Mouse (Mus musculus) heart, embryonic 15.5 days (tissue): ENCODE data around the gene Ncor1. TPM values are rescaled to one million over a fixed set of nuclear protein-coding genes. Genes with fewer than 3 reads are reported as not detected.
"Not testable (repeated sequence)": the region's sequence is repeated elsewhere in the genome, so short reads cannot be mapped to it uniquely, and the experiment has no call there.

Source experiments
- ATAC-seq: fragments of 200-750 bp; cut with Nextera tagmentation; replicated peaks from 2 replicates; pipeline ENCODE4 v1.8.0; 2017; ENCODE audit warnings: low read depth, moderate TSS enrichment; ENCODE audit not compliant: insufficient number of reproducible peaks, insufficient read depth, low FRiP score
- H3K27ac ChIP-seq: fragments of 300-500 bp; sonication (generic); 2 replicates; pipeline ENCODE4 v1.5.1; 2015; ENCODE audit warnings: mild to moderate bottlenecking, inconsistent platforms
- H3K27me3 ChIP-seq: fragments of 300-500 bp; sonication (generic); 2 replicates; pipeline ENCODE4 v1.6.1; 2015; ENCODE audit warnings: inconsistent platforms
- H3K36me3 ChIP-seq: fragments of 300-500 bp; sonication (generic); 2 replicates; pipeline ENCODE4 v1.6.1; 2015; ENCODE audit warnings: mild to moderate bottlenecking, inconsistent platforms
- H3K4me1 ChIP-seq: fragments of 300-500 bp; sonication (generic); replicated peaks from 2 replicates; pipeline ENCODE4 v1.6.1; 2015; ENCODE audit warnings: inconsistent platforms
- H3K4me2 ChIP-seq: fragments of 300-500 bp; sonication (generic); 2 replicates; pipeline ENCODE4 v1.6.1; 2015; ENCODE audit warnings: inconsistent platforms, mild to moderate bottlenecking, moderate library complexity
- H3K4me3 ChIP-seq: fragments of 300-500 bp; sonication (generic); 2 replicates; pipeline ENCODE4 v1.5.1; 2015; ENCODE audit warnings: mild to moderate bottlenecking, inconsistent platforms
- H3K9ac ChIP-seq: fragments of 300-500 bp; sonication (generic); 2 replicates; pipeline ENCODE4 v1.6.1; 2015; ENCODE audit warnings: mild to moderate bottlenecking, inconsistent platforms
- H3K9me3 ChIP-seq: fragments of 300-500 bp; sonication (generic); replicated peaks from 2 replicates; pipeline ENCODE4 v1.6.1; 2016; ENCODE audit warnings: inconsistent platforms
- WGBS: fragments of 180-500 bp; shearing (Covaris S2); methylation state at CpG from one replicate; pipeline ENCODE4 v1.1.7; 2015; ENCODE audit warnings: mixed read lengths; 5-methylcytosine and 5-hydroxymethylcytosine counted together
- polyA plus RNA-seq: library from polyadenylated mRNA; unstranded; fragments of >200 nt; fragmentation: Nextera tagmentation; extraction: Ambion mirVana; gene quantifications from 2 replicates; pipeline ENCODE4 v1.2.1, GENCODE M21; 2015

Gene Ncor1
- polyA plus RNA-seq, 1 experiment from 2014 or later: 112 TPM

DNA sequence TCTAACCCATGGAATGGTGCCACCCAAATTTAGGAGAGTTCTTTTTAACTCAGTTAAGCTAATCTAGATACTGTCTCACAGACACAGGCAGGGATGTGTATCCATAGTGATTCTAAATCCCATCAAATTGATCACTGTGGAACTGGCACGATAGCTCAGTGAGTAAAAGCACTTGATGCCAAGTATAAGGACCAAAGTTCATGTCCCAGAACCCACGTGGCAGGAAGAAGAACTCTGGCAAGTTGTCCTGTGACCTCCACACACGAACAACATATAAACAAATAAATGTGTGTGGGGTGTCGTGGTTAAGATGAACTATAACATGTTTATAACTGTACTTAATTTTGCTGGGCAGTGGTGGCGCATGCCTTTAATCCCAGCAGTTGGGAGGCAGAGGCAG is 21.2 kb upstream of the Ncor1 start:
- no peak for ATAC-seq

DNA sequence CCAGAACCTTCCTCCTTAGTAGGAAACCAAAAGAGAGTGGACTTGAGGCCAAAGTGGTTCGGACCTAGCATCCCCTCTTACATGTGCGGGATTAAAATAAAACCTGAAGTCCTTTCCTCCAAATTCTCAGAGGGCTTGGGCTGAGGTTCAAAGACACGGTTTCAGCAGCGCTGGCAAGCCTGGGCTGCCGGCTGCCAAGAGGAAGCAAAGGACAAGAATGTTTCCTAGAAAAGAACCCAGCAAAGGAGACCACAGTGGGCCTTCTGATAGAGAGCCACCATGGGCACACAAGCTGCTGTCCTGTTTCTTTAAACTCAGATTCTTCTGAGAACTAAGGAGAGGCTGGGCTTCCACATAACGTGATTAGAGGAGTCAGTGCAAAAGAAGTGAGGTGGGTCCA is 20.6 kb upstream of the Ncor1 start:
- no peak for ATAC-seq
- Histone ChIP-seq H3K4me2 (no peak overlapping the region), H3K27me3 (no peaks in the 10 kb centered on the region), H3K4me1 (peaks cover 12% of the 10 kb centered on the region), H3K36me3 (no peaks in the 10 kb centered on the region), H3K9ac (no peak overlapping the region), H3K27ac (0 out of 2 replicates have a peak overlapping the region, but pooled peaks have one; percentile 3), H3K4me3 (no peak overlapping the region), H3K9me3 (no peaks in the 10 kb centered on the region)
- WGBS: 43% methylated on average over 6 of the region's 6 CpGs

More for the DNA sequence above, 21.2 kb upstream of the Ncor1 start:
- Histone ChIP-seq H3K27ac (no peak overlapping the region), H3K9ac (no peak overlapping the region), H3K4me2 (no peak overlapping the region), H3K36me3 (no peaks in the 10 kb centered on the region), H3K9me3 (no peaks in the 10 kb centered on the region), H3K27me3 (no peaks in the 10 kb centered on the region), H3K4me1 (peaks cover 12% of the 10 kb centered on the region), H3K4me3 (no peak overlapping the region)
- 86% methylated on average over 5 of the region's 5 CpGs for WGBS

DNA sequence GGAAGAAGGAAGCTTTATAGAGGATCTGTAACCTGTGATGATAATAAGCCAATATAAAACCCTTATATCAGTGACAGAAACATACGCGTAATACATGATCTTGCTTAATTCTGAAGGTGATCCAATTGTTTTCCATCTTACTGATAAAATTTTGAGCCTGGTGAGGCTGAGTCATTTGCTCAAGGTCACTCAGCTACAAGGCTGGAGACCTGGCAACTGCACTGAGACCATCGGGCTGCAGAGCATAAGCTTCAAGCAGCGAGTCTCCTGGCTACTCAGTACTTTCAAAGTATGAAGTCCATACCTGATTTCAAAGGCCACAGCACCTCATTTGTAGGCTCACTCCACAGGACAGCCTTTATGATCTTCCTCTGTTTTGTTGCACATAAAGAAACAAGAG is 17.8 kb upstream of the Ncor1 start:
- no peaks in the 10 kb centered on the region for H3K27me3 ChIP-seq
- WGBS: 73% methylated on average over 4 of the region's 4 CpGs
- no peaks in the 10 kb centered on the region for H3K36me3 ChIP-seq
- no peak for ATAC-seq
- no peak overlapping the region for H3K4me3 ChIP-seq
- H3K9ac ChIP-seq: no peak overlapping the region
- H3K4me2 ChIP-seq: no peak overlapping the region
- H3K9me3 ChIP-seq: no peaks in the 10 kb centered on the region
- H3K4me1 ChIP-seq: peaks cover 12% of the 10 kb centered on the region
- H3K27ac ChIP-seq: no peak overlapping the region

DNA sequence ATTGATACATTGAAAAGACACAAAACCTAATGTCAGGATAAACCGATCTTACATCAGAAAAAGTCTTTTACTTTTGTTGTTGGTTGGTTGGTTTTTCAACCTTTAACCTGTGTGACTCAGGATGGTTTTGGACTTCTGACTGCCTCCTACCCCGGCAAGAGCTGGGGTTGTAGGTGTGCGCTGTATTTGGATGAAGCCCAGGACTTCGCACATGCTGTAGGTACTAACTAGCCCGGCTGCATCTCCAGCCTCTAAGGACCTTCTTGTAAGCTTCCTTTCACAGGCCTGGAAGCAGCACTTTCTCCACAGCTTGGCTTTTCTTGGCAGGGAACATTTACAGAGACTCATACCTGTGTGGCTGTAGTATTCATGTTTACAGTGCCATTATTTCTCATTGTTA is 15.2 kb upstream of the Ncor1 start:
- Histone ChIP-seq H3K36me3 (no peaks in the 10 kb centered on the region), H3K27ac (no peak overlapping the region), H3K27me3 (no peaks in the 10 kb centered on the region), H3K9me3 (no peaks in the 10 kb centered on the region), H3K4me1 (peaks cover 4% of the 10 kb centered on the region; the same call in 1 of the 2 replicates), H3K9ac (no peak overlapping the region), H3K4me3 (no peak overlapping the region), H3K4me2 (no peak overlapping the region)
- ATAC-seq: no peak
- WGBS: 90% methylated on average over 5 of the region's 5 CpGs

DNA sequence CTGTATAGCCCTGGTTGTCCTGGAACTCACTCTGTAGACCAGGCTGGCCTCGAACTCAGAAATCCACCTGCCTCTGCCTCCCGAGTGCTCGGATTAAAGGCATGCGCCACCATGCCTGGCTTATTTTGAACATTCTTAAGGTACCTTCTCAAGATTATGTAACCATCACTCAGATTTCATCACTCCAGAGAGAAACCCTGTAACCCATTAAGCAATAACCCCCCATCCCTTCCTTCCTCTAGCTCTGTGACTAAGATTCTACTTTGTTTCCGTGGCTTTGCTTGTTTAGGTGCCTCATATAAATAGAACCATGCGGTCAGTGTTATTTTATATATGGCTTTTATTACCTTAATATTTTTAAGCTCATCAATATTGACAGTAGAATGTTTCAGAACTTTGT is 12.1 kb upstream of the Ncor1 start:
- H3K4me2 ChIP-seq: no peak overlapping the region
- no peak overlapping the region for H3K9ac ChIP-seq
- no peaks in the 10 kb centered on the region for H3K27me3 ChIP-seq
- H3K27ac ChIP-seq: no peak overlapping the region
- ATAC-seq: no peak
- no peaks in the 10 kb centered on the region; the same call in 1 of the 2 replicates for H3K4me1 ChIP-seq
- WGBS: 89% methylated on average over 6 of the region's 6 CpGs
- no peaks in the 10 kb centered on the region for H3K36me3 ChIP-seq
- no peak overlapping the region for H3K4me3 ChIP-seq
- no peaks in the 10 kb centered on the region for H3K9me3 ChIP-seq

DNA sequence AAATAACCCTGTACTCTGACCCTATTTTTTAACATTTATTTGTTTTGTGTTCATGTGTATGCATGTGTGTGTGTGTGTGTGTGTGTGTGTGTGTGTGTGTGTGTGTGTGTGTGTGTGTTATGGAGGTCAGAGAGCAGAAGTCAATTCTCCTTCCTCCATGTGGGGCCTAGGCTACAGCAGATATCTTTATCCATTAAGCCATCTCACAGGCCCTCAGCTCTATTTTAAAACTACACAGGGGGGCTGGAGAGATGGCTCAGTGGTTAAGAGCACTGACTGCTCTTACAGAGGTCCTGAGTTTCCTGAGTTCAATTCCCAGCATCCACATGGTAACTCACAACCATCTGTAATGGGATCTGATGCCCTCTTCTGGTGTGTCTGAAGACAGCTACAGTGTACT is 8.9 kb upstream of the Ncor1 start:
- not testable (repeated sequence) for H3K4me1 ChIP-seq

DNA sequence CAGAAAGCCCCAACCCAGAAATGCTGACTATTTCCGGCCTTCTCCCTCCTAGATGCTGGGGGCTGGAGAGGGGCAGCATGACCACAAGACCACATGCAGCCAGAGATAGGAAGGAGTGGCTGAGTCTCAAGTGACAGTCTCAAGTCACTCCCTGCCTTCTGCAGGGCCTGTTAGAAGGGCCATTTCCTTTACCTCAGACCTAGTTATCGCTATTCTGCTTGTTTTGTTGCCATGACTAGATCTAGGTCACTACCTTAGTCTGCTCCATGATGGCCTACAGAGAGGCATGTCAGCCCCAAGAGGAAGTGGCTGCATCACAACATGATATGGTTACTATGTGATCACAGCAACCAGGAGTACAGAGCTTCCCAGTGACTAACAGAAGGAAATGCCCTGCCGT is 8.2 kb upstream of the Ncor1 start:
- Histone ChIP-seq H3K36me3 (no peaks in the 10 kb centered on the region), H3K4me2 (no peak overlapping the region), H3K9me3 (no peaks in the 10 kb centered on the region), H3K27me3 (no peaks in the 10 kb centered on the region), H3K4me3 (no peak overlapping the region), H3K27ac (no peak overlapping the region), H3K4me1 (peaks cover 6% of the 10 kb centered on the region), H3K9ac (no peak overlapping the region)
- ATAC-seq: no peak
- WGBS: 59% methylated on average over 3 of the region's 3 CpGs

More for the DNA sequence above, 8.9 kb upstream of the Ncor1 start:
- H3K9me3 ChIP-seq, ATAC-seq, H3K27me3 ChIP-seq, H3K4me3 ChIP-seq, H3K36me3 ChIP-seq, H3K9ac ChIP-seq, H3K4me2 ChIP-seq, H3K27ac ChIP-seq: not testable (repeated sequence)

DNA sequence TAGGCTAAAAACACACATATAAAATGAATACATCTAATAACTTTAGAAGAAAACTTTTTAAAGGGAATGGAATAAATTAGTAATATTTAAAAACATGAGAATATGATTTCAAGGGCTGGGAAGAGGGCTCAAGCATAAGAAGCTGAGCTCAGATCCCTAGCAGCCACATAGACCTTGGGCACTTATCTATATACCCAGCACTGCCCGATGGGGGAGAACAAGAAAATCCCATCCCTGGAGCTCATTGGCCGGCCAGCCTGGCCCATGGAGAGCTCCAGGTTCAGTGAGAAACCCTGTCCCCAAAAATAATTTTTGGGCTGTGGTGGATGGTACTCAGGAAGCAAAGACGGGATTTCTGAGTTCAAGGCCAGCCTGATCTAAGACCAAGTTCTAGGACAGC is 7.5 kb upstream of the Ncor1 start:
- no peak for ATAC-seq
- H3K9ac ChIP-seq: no peak overlapping the region
- no peak overlapping the region for H3K4me3 ChIP-seq
- H3K4me1 ChIP-seq: peaks cover 6% of the 10 kb centered on the region
- 83% methylated on average over 3 of the region's 3 CpGs for WGBS
- no peak overlapping the region for H3K27ac ChIP-seq
- H3K9me3 ChIP-seq: no peaks in the 10 kb centered on the region
- H3K36me3 ChIP-seq: no peaks in the 10 kb centered on the region
- no peaks in the 10 kb centered on the region for H3K27me3 ChIP-seq
- no peak overlapping the region for H3K4me2 ChIP-seq

DNA sequence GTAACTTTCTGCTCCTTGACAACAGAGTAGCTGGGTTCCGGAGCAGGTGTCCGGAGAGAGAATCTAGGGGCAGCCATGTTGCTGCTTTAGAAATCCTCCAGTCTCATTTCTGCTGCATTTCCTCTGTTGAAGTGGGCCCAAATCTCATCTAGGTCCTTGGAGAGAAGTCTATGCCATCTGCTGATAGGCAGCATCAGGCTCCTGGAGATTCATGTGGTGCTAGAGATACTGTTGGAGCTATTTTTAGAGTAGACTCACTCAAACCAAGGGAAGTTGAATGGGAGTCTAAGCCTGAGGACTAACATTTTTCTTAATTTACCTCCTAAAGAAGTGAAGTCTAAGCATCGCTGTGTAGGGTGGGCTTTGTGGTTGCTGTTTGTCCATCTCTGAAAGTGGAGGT is 6.4 kb upstream of the Ncor1 start:
- Histone ChIP-seq H3K4me2 (no peak overlapping the region), H3K9me3 (no peaks in the 10 kb centered on the region), H3K27me3 (no peaks in the 10 kb centered on the region), H3K9ac (no peak overlapping the region), H3K4me3 (no peak overlapping the region), H3K4me1 (peaks cover 9% of the 10 kb centered on the region), H3K36me3 (no peaks in the 10 kb centered on the region), H3K27ac (no peak overlapping the region)
- no peak for ATAC-seq
- 88% methylated on average over 3 of the region's 3 CpGs for WGBS

DNA sequence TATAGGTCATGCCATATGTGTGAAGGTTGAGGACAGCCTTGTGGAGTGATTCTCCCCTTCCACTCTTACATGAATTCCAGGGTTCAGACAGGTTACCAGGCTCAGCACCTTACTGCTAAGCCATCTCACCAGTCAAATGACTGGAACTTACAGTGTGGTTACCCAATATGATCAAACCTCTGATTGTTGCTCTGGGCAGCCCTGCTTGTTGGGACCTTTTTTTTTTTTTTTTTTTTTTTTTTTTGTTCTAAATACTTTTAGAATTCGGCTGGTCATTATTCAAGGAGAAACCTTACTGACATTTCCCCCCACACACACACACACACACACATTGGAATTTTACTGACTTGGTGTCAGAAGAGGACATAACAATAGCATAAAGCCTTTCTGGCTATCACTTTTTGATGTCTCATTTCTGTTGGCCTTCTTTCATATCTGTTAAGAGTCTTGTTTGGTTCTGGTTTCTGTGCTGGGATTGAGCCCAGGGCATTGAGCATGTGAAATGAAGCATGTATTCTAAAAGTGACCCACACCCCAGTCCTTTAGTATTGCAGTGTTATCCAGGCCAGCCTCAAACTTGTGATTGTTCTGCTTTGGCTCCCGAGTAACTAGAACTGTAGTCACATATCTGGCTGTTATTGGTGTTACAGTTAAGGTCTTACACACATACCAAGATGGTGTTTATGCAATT is 5.0 kb upstream of the Ncor1 start:
- ATAC-seq: no peak
- H3K4me2 ChIP-seq: no peak overlapping the region
- no peak overlapping the region for H3K27ac ChIP-seq
- H3K4me1 ChIP-seq: peaks cover 14% of the 10 kb centered on the region
- H3K9ac ChIP-seq: no peak overlapping the region
- no peaks in the 10 kb centered on the region for H3K27me3 ChIP-seq
- WGBS: 72% methylated on average over 2 of the region's 2 CpGs
- H3K4me3 ChIP-seq: no peak overlapping the region
- H3K36me3 ChIP-seq: no peaks in the 10 kb centered on the region
- H3K9me3 ChIP-seq: no peaks in the 10 kb centered on the region

DNA sequence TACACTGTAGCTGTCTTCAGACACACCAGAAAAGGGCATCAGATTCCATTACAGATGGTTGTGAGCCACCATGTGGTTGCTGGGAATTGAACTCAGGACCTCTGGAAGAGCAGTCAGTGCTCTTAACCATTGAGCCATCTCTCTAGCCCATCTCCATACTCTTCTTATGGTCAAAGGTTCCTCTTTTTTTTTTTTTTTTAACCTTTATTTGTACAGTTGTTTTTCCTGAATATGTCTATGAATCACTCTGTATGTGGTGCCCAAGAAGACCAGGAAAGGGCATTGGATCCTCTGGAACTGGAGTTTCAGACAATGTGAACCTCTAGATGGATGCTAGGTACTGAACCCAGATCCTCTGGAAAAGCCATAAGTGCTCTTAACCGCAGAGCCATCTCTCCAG is 4.2 kb upstream of the Ncor1 start:
- not testable (repeated sequence) for H3K27ac ChIP-seq, H3K27me3 ChIP-seq, H3K4me2 ChIP-seq, H3K9me3 ChIP-seq, H3K4me3 ChIP-seq, H3K36me3 ChIP-seq, ATAC-seq, H3K9ac ChIP-seq
- H3K4me1 ChIP-seq: peaks cover 14% of the 10 kb centered on the region
- 90% methylated on average over 1 of the region's 1 CpGs for WGBS

DNA sequence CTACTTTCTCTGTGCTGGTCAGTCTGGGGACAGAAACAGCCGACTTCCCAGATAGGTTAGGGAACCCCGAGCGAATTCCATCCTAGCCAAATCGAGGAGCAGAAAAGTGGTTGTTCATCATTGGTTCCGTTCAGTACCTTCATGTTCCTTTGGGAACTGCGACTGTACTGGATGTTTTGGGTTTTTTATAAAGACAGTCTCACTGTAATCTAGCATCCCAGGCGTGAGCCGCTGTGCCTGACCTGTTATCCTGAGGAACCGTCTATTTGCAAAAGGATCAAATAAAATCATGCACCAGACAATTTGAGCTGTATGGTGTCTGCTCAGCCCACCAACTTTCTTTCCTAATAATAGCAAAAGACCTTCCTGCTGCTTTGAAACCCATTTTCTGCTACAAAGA is 439 bp upstream of the Ncor1 start:
- Histone ChIP-seq H3K4me1 (peaks cover 18% of the 10 kb centered on the region), H3K27ac (peak overlapping the region; percentile 99), H3K4me2 (peak overlapping the region; percentile 84), H3K4me3 (peak overlapping the region; percentile 95), H3K9ac (peak overlapping the region; percentile 100), H3K27me3 (no peaks in the 10 kb centered on the region), H3K36me3 (no peaks in the 10 kb centered on the region), H3K9me3 (no peaks in the 10 kb centered on the region)
- under 1% methylated on average over 9 of the region's 9 CpGs for WGBS
- no peak; the same call in 1 of the 2 replicates for ATAC-seq
